Mouse (Mus musculus) neural tube, embryonic 15.5 days (tissue): ENCODE measurements around the gene Mip. TPM values are rescaled to one million over a fixed set of nuclear protein-coding genes. Genes with fewer than 3 reads are reported as not detected.
"Not testable (repeated sequence)": the region's sequence is repeated elsewhere in the genome, so short reads cannot be mapped to it uniquely, and the experiment has no call there.

Source experiments
- ATAC-seq: fragments of 200-750 bp; cut with Nextera tagmentation; 2 replicates; pipeline ENCODE4 v1.8.0; 2017; ENCODE audit warnings: mild to moderate bottlenecking, moderate TSS enrichment, moderate library complexity; ENCODE audit not compliant: low FRiP score
- H3K27ac ChIP-seq: fragments of 300-500 bp; sonication (generic); replicated peaks from 2 replicates; pipeline ENCODE4 v1.5.1; 2015; ENCODE audit warnings: mild to moderate bottlenecking, inconsistent platforms
- H3K27me3 ChIP-seq: fragments of 300-500 bp; sonication (generic); replicated peaks from 2 replicates; pipeline ENCODE4 v1.6.1; 2015; ENCODE audit warnings: inconsistent platforms
- H3K36me3 ChIP-seq: fragments of 300-500 bp; sonication (generic); 2 replicates; pipeline ENCODE4 v1.6.1; 2015; ENCODE audit warnings: inconsistent platforms
- H3K4me1 ChIP-seq: fragments of 300-500 bp; sonication (generic); 2 replicates; pipeline ENCODE4 v1.6.1; 2015; ENCODE audit warnings: inconsistent platforms
- H3K4me2 ChIP-seq: fragments of 300-500 bp; sonication (generic); 2 replicates; pipeline ENCODE4 v1.6.1; 2015; ENCODE audit warnings: inconsistent platforms, mild to moderate bottlenecking, moderate library complexity
- H3K4me3 ChIP-seq: fragments of 300-500 bp; sonication (generic); replicated peaks from 2 replicates; pipeline ENCODE4 v1.5.1; 2015; ENCODE audit warnings: mild to moderate bottlenecking, inconsistent platforms
- H3K9ac ChIP-seq: fragments of 300-500 bp; sonication (generic); replicated peaks from 2 replicates; pipeline ENCODE4 v1.6.1; 2015; ENCODE audit warnings: mild to moderate bottlenecking, inconsistent platforms
- H3K9me3 ChIP-seq: fragments of 300-500 bp; sonication (generic); replicated peaks from 2 replicates; pipeline ENCODE4 v1.6.1; 2016; ENCODE audit warnings: inconsistent platforms
- WGBS: fragments of 180-500 bp; shearing (Covaris S2); methylation state at CpG from one replicate; pipeline ENCODE4 v1.1.7; 2015; ENCODE audit warnings: mixed read lengths; 5-methylcytosine and 5-hydroxymethylcytosine counted together
- polyA plus RNA-seq: library from polyadenylated mRNA; unstranded; fragments of >200 nt; fragmentation: Nextera tagmentation; extraction: Ambion mirVana; gene quantifications from 2 replicates; pipeline ENCODE4 v1.2.1, GENCODE M21; 2015

Gene Mip
- polyA plus RNA-seq = not detected in 2 replicates

DNA sequence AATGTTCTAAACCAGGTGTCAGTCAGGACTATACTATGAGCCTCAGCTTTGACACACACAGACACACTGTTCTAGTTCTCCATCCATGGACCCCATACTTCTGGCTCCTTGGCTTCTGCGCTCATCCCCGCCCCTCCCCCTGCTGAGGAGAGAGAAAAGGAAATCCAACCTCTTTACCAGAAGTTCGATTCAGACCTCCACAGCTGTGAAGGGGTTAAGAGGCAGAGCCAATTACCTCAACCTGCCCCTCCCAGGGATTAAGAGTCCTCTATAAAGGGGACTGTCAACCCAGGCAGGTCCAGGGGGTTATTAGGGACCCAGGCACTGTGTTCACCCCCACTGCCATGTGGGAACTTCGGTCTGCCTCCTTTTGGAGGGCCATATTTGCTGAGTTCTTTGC is at the start of gene Mip:
Mip (plus strand) TSS at position 301 of the 400 bp plus-strand sequence.
- no peak within 1 kb of the TSS for H3K27ac ChIP-seq
- no peaks in the 10 kb centered on the region for H3K4me1 ChIP-seq
- H3K4me3 ChIP-seq = no peak within 1 kb of the TSS
- H3K36me3 ChIP-seq = no peaks in the 10 kb centered on the region
- H3K4me2 ChIP-seq = no peak within 1 kb of the TSS
- no peaks in the 10 kb centered on the region for H3K27me3 ChIP-seq
- H3K9ac ChIP-seq = no peak within 1 kb of the TSS
- H3K9me3 ChIP-seq = no peaks in the 10 kb centered on the region
- no peak for ATAC-seq
- WGBS = 41% methylated on average over 4 of the region's 4 CpGs

- under 1% methylated on average over 17 of the region's 17 CpGs for WGBS
- peak overlapping the region; percentile 57 for H3K9ac ChIP-seq
- no peaks in the 10 kb centered on the region for H3K9me3 ChIP-seq
- H3K4me1 ChIP-seq = peaks cover 11% of the 10 kb centered on the region
- peak overlapping the region; percentile 49 for H3K4me3 ChIP-seq
- no peaks in the 10 kb centered on the region for H3K27me3 ChIP-seq
- peak; percentile 87 for ATAC-seq
- peak overlapping the region; percentile 78 for H3K27ac ChIP-seq
- no peaks in the 10 kb centered on the region for H3K36me3 ChIP-seq
- peak overlapping the region; percentile 79 for H3K4me2 ChIP-seq
Observed at GRCm38 (mm10) chr10:128175996-128176755, 49.5 kb upstream of the Mip start.

DNA sequence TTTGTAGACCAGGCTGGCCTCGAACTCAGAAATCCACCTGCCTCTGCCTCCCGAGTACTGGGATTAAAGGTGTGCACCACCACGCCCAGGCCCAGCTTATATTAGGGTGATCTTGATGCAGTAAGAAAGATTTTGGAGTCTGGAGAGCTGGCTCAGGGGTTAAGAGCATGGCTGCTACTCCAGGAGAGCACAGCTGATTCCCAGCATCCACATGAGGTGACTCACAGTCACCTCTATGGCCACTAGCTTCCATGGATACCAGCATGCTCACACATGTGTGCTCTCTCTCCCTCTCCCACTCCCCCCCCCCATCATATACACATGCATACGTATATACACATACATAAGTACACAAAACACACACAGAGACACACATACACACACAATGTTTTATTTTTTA is 48.3 kb upstream of the Mip start:
- 90% methylated on average over 4 of the region's 4 CpGs for WGBS
- ATAC-seq = no peak

DNA sequence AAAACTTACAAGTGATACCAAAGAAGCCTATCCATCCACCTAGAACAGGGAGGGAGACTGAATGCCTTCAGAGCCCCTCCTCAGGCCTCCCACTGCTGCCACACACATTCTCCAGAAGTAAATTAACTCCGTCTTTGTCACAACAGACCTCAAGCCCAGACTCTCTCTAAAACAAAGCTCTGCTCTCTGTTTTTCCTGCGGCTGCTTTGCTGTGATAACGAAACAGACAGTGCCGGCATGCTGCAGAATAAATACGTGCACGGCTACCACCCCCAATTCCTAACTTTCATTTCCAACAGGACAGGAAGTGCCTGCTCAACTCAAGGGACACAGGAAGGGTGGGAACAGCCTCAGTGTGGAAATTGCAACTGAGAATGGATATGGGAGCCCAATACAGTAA is 45.6 kb upstream of the Mip start, which contains the start of gene Rbms2:
Rbms2 (minus strand) TSS at position 309 of the 400 bp plus-strand sequence.
- WGBS = 5% methylated on average over 6 of the region's 6 CpGs
- Histone ChIP-seq H3K27ac (peak within 1 kb of the TSS; percentile 30; the same call in 1 of the 2 replicates), H3K36me3 (no peaks in the 10 kb centered on the region), H3K9me3 (no peaks in the 10 kb centered on the region), H3K9ac (no peak within 1 kb of the TSS), H3K4me1 (peaks cover 11% of the 10 kb centered on the region), H3K4me3 (peak within 1 kb of the TSS; percentile 13; the same call in 1 of the 2 replicates), H3K27me3 (no peaks in the 10 kb centered on the region), H3K4me2 (peak within 1 kb of the TSS; percentile 24)
- ATAC-seq = no peak

More for the DNA sequence above, 48.3 kb upstream of the Mip start:
- Histone ChIP-seq H3K4me3 (no peak overlapping the region), H3K36me3 (no peaks in the 10 kb centered on the region), H3K27me3 (no peaks in the 10 kb centered on the region), H3K4me1 (peaks cover 11% of the 10 kb centered on the region), H3K9ac (no peak overlapping the region), H3K4me2 (no peak overlapping the region), H3K27ac (no peak overlapping the region), H3K9me3 (no peaks in the 10 kb centered on the region)

- Histone ChIP-seq H3K4me1 (no peaks in the 10 kb centered on the region), H3K4me2 (no peak overlapping the region), H3K9me3 (no peaks in the 10 kb centered on the region), H3K27me3 (no peaks in the 10 kb centered on the region), H3K27ac (no peak overlapping the region), H3K36me3 (no peaks in the 10 kb centered on the region), H3K4me3 (no peak overlapping the region), H3K9ac (no peak overlapping the region)
- ATAC-seq = no peak
- 93% methylated on average over 2 of the region's 2 CpGs for WGBS
Observed at GRCm38 (mm10) chr10:128184296-128184695, 41.3 kb upstream of the Mip start.

DNA sequence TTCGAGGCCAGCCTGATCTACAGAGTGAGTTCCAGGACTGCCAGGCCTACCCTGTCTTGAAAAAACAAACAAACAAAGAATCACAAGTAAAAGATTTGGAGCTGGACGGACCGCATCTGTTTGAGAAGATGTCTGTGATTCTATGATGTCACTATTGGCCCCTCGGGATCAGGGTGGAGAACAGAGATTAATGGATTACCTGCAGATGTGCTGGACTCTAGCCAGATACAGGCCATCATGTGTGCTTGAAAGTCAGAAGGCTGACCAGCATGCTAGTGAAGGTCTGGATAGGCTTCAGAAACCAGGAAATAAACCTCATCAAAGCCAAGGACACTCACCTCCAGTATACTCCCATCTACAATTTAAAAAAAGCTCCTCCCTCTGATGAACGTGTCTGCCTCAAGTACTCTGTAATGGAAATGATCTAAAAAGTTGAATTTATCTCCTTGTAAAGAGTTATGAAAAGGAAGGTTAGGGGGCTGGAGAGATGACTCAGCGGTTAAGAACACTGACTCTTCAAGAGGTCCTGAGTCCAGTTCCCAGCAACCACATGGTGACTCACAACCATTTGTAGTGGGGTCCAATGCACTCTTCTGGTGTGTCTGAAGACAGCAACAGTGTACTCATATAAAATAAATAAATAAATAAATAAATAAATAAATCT is 40.2 kb upstream of the Mip start:
- no peaks in the 10 kb centered on the region for H3K4me1 ChIP-seq
- H3K36me3 ChIP-seq = no peaks in the 10 kb centered on the region
- H3K27ac ChIP-seq = no peak overlapping the region
- no peak overlapping the region for H3K9ac ChIP-seq
- H3K9me3 ChIP-seq = no peaks in the 10 kb centered on the region
- no peak for ATAC-seq
- no peak overlapping the region for H3K4me3 ChIP-seq
- H3K4me2 ChIP-seq = no peak overlapping the region
- no peaks in the 10 kb centered on the region for H3K27me3 ChIP-seq
- WGBS = 74% methylated on average over 6 of the region's 6 CpGs

- 54% methylated on average over 2 of the region's 2 CpGs for WGBS
- no peak for ATAC-seq
- Histone ChIP-seq H3K36me3 (no peaks in the 10 kb centered on the region), H3K4me3 (no peak overlapping the region), H3K27me3 (no peaks in the 10 kb centered on the region), H3K9ac (no peak overlapping the region), H3K4me2 (no peak overlapping the region), H3K4me1 (no peaks in the 10 kb centered on the region), H3K27ac (no peak overlapping the region), H3K9me3 (no peaks in the 10 kb centered on the region)
Observed at GRCm38 (mm10) chr10:128185959-128186358, 39.7 kb upstream of the Mip start.

- Histone ChIP-seq H3K4me3 (no peak overlapping the region), H3K4me1 (no peaks in the 10 kb centered on the region), H3K36me3 (no peaks in the 10 kb centered on the region), H3K27me3 (no peaks in the 10 kb centered on the region), H3K27ac (no peak overlapping the region), H3K4me2 (no peak overlapping the region), H3K9me3 (no peaks in the 10 kb centered on the region), H3K9ac (no peak overlapping the region)
- 74% methylated on average over 5 of the region's 5 CpGs for WGBS
- no peak for ATAC-seq
Observed at GRCm38 (mm10) chr10:128187181-128187605, 38.4 kb upstream of the Mip start.

- Histone ChIP-seq H3K27ac (no peak overlapping the region), H3K27me3 (no peaks in the 10 kb centered on the region), H3K9ac (no peak overlapping the region), H3K4me2 (peak overlapping the region; percentile 15; the same call in 1 of the 2 replicates), H3K4me1 (no peaks in the 10 kb centered on the region), H3K9me3 (no peaks in the 10 kb centered on the region), H3K36me3 (no peaks in the 10 kb centered on the region), H3K4me3 (no peak overlapping the region)
- 39% methylated on average over 2 of the region's 2 CpGs for WGBS
- no peak for ATAC-seq
Observed at GRCm38 (mm10) chr10:128188242-128188877, 37.3 kb upstream of the Mip start.

GRCm38 (mm10) chr10:128191472-128191871 is 34.2 kb upstream of the Mip start:
- no peak for ATAC-seq
- no peaks in the 10 kb centered on the region for H3K36me3 ChIP-seq
- no peaks in the 10 kb centered on the region for H3K9me3 ChIP-seq
- H3K27me3 ChIP-seq = peaks cover 11% of the 10 kb centered on the region
- H3K4me1 ChIP-seq = peaks cover 13% of the 10 kb centered on the region
- no peak overlapping the region for H3K4me3 ChIP-seq
- H3K27ac ChIP-seq = no peak overlapping the region
- no peak overlapping the region for H3K4me2 ChIP-seq
- H3K9ac ChIP-seq = no peak overlapping the region
- WGBS = 79% methylated on average over 2 of the region's 2 CpGs

GRCm38 (mm10) chr10:128192030-128192766 is 33.4 kb upstream of the Mip start:
- not testable (repeated sequence) for H3K27ac ChIP-seq, ATAC-seq, H3K9ac ChIP-seq, H3K36me3 ChIP-seq, H3K4me2 ChIP-seq, H3K9me3 ChIP-seq, H3K4me3 ChIP-seq
- Histone ChIP-seq H3K4me1 (peaks cover 13% of the 10 kb centered on the region), H3K27me3 (peaks cover 11% of the 10 kb centered on the region)
- 88% methylated on average over 3 of the region's 3 CpGs for WGBS
